Mouse (Mus musculus) left cerebral cortex, adult 9 months (tissue): ENCODE measurements around the gene Gpsm2.
"Not testable (repeated sequence)": the region's sequence is repeated elsewhere in the genome, so short reads cannot be mapped to it uniquely, and the experiment has no call there.

Experiments used
- DNase-seq, 2 experiments: peaks; one replicate each; pipeline ENCODE4 v3.0.0; 2022; ENCODE audit warnings: low spot score in 2 of 2

The Gpsm2 gene

DNA sequence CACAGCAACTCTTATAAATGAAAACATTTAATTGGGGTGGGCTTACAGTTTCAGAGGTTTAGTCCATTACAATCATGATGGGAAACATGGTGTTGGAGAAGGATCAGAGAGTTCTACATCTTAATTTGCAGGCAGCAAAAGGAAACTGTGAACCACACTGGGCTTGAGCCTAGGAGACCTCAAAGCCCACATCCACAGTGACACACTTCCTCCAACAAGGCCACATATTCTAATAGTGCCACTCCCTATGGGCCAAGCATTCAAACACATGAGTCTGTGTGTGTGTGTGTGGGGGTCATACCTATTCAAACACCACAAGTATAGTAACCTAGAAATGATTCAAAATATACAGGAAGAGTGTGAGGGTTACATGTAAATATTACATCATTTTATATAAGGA is 5.2 kb upstream of the Gpsm2 start:
- DNase-seq, result no peak

DNA sequence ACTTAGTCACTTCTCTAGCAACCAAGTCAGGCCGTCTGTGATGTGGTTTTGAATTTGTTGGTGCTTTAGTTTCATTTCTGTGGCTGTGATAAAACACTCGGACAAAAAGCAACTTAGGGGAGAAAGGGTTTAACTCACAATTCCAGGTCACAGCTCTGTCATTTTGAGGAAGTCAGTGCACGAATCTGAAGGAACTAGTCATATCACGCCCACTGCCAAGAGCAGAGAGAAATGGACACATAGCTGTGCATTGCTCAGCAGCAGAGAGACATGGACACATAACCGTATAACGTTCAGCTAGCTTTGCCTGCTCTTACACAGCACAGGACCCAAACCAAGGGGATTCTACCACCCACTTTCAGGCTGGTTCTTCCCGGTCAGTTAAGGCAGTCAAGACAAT is 4.3 kb upstream of the Gpsm2 start:
- DNase-seq, result no peak

DNA sequence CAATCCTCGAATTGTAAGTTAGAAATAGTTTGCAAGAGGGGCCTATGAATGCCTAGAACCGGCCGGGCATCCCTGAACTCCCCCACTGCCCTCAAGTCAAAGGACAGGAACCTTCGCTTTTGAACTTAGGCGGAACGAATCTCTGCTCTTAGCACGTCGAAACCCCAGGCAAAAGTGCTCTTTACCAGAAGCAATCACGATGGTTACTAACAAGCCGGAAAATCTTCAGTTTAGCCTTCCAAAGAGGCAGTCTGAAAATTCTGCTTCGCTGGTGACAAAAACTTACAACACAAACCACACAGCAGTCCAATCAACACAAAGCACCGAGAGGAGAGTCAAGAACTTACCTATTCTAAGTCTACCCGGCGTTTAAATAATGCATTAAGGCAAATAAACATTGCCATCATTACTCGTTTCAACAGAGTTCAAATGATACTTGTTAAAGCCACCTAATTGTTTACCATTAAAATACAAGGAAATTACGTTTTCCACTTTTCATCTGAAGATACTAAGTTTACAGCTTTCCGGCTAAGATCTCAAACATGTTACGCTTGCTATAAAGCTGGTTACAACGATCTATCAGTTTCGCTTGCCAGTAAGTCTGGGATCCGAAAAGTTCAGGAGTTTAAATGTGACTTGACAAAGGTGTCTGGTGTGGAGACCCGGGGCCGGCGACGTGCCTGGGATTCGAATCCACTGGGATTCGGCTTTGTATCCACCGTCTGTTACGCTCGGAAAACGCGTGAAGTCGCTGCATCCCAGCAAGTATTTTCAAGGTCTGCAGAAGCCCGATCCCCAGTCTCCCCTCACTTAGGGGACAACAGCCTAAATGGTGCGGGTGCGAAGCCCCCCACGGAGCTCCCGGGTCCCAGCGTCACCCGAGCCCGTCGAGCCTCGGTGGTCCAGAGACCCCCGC is 775 bp downstream of the Gpsm2 start:
- peak in 1 of 2 experiments; percentile 42 for DNase-seq

DNA sequence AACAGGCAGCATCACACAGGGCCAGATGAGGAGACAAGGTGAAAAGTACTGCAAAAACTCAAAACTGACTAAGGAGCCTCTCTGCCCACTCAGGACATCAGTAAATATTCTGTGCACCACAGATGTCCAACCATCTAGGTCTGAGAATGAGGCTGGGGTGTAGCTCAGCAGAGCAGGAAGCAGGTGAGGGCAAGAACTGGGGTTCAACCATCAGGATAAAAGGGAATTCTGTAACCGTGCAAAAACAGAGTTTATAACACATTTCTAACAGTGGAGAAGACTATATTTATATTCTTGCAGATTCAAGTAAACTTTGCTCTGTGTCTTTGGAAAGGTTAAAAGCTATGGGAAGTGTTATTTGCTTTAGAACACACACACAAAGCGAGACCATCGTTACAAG is 2.3 kb downstream of the Gpsm2 start:
- DNase-seq, result no peak

DNA sequence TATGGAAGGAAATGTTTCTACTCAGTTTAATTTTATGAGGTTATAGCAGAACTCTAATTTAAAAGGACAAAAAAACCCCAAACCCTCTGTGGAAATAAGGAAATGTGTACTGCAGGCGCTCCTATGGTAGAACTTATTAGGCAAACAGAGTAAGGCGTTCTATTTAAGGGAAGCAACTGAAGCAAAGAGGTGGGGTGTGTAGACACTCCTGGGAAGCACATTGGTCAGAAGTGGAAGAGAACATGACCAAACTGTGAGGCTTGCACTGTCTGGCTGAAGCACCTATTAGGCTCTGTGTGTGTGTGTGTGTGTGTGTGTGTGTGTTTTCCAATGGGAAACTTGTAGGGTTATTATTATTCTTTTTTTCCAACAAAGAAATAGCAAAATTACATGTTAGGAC is 2.8 kb downstream of the Gpsm2 start:
- DNase-seq, result no peak

DNA sequence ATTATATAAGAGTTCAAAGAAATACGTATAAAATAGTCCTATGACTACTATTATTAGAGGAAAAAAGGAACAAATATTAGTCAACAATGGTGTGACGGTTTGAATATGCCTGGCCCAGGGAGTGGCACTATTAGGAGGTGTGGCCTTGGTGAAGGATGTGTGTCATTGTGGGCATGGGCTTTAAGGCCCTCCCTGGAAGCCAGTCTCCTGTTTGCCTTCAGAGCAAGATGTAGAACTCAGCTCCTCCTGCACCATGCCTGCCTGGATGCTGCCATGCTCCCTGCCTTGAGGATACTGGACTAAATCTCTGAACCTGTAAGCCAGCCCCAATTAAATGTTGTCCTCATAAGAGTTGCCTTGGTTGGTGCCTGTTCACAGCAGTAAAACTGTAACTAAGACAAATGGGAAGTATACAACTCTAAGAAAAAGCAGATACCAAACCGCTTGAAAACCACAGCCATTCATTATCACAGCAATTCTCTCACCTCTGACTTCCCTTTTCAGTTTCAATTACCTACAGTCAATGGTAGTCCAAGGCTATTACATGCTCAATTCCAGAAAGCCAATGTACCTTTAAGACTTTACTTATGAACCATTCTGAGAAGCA is 4.1 kb downstream of the Gpsm2 start:
- no peak for DNase-seq

DNA sequence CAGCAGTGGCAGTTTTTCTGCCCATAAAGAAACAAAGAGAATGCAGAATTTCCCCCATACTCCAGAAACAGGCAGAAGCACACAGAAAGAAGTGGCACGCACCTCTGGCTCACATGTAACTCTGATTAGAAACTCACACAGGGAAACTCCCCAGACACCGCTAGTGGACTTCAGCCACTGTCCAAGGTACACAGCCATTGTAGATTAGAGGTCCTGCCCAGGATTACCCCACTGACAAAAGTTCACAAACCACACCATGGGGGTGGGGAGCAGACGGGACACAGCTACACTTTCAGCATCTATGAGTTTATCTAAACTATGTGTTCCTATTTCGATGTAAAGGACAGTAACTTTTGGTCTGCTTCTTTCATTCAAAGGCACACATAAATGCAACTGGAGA is 7.3 kb downstream of the Gpsm2 start:
- DNase-seq, result no peak

DNA sequence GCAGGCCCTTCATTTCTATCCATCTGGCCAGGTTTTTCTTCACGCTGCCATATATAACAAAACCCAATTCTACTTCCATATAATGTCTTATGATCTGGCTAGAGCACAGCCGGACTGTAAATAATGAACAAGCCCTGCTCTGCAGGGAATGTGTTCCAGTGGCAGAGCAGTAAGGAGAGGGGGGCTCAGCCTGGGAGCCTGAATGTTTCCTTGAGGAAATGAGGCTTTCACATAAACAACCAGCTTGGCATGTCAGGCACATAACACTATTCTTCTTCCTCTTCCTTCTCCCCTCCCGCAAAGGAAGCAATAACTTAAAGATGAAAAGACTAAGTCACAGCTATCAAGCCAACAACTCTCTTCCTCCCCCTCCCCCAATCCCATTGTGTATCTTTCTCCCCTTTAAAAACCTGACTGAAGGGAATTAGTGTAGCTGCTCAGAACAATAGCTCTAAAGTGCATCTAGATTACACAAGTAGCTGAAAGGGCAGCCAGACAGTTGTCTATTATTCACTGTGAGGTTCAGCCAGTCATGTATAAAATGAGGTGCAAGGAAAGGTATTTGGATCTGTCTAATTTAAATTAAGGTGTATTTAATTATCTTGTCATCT is 8.9 kb downstream of the Gpsm2 start:
- DNase-seq, result no peak

DNA sequence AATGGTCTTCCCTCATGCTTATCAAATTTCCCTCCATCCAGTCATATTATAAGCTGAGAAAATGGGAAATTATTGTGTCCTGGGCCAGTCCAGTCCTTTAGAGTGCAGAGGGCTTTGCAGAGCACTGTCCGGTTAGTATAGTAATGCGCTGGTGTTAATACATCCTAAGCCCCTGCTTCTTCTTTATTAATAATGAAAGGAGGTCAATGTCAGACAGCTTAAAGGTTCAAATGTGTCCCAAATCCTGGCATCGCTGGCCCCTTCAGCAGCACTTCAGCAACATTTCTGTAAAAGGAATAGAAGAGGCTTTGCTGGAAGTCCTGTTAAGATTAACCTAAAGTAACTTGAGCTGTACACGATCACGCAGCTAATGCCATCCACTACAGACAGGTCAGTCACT is 10.8 kb downstream of the Gpsm2 start:
- DNase-seq, result no peak

DNA sequence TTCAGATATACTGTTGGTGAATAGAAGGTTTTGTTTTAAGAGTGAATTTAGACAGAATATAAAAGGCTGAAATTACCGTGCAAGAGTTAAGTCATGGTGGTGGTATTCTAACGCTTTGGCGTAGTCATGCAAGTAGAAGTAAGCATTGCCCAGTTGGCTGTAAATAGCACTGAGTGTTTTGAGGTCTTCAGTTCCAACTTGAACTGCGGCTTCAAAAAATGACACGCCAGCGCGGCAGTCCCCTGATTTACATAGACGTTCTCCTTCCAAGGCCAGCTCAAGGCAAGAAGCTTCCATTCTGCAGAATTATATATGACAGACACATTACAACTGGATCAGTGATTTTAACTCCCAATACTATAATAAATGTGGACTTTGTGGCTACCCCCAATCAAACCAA is 19.3 kb downstream of the Gpsm2 start:
- no peak for DNase-seq

DNA sequence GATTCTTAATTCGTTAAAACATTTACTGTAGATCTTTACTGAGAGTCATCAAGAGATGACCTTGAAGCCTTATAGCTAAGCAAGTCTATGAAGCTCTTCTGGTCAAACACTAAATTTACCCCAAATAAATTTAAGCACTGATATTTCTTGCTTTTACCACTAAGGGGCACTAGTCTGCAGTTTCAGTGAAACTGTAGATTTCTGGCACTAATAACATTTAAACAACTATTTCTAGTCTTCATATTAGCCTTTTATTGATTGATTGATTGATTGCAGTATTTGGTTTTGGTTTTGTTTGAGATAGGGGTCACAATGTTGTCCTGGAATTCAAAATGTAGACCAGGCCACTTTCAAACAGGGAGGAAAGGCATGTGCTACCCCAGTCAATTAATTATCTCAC is 20.9 kb downstream of the Gpsm2 start:
- no peak for DNase-seq

DNA sequence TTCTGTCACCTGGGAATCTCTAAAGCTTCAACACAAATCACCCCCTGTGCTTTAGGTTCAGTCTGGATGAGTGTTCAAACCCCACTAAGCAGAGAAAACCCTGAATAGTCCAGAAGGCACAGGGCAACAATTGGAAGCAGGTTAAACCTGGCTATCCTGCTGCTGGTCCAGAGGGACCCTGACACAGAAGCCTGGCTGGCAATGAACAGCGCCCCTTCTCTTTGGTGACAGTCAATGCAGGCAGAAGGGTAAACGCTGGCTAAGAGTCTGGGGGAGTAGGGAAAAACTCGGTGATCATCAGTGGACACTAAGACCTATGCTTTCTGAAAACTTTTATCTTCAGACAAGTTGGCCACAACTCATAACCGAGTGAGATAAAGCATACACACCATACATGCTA is 22.3 kb downstream of the Gpsm2 start:
- no peak for DNase-seq

DNA sequence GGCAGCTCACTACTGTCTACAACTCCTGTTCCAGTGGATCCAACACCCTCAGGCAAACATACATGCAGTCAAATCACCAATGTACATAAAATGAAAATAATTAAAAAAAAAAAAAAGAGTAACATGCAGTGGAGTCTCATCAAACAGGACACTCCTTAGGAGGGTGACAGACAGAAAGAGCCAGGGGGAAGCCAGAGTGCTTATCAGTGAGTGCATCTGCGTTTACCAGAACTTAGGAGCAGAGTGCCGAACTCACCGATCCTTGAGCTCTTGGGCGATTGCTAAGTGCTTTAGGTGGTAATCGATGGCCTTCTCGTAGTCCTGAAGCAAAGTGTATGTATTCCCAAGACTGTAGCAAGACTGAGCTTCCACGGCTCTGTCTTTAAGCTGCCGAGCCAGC is 23.4 kb downstream of the Gpsm2 start:
- DNase-seq, result no peak

DNA sequence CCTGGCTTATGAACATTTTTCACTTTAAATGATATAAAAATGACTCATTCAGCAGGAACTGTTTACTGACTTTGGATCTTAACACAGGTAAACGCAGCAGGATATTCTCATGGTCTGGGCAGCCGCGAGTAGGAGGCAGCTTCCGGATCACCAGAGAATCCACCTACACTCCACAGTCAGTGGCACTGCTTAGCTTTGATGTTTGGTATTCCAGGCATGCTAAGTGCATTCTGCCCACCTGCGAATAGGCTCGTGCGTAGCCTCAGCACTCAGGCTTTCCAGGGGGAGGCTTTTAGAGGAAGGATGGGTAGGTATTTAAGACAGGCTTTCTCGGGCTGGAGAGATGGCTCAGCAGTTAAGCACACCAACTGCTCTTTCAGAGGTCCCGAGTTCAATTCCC is 27.8 kb downstream of the Gpsm2 start:
- DNase-seq, result peak in 1 of 2 experiments; percentile 40

DNA sequence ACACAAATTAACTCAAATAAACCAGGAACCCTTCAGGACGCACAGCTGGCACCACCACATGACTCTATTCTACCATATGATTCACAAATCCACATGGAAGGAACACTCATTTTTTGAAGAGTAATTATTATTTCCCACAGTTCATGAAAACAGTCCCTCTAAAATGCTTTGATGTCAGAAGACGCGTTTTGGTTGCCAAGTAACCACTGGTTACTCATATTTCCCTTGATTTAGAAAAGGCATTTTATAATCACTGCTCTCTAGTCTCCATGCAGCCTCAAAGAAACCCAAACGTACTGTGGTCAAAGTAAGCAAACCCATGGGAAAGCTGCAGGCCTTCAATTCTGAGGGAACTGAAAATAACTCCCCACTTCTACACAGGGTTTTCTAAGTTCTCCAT is 32.1 kb downstream of the Gpsm2 start:
- DNase-seq, result no peak

DNA sequence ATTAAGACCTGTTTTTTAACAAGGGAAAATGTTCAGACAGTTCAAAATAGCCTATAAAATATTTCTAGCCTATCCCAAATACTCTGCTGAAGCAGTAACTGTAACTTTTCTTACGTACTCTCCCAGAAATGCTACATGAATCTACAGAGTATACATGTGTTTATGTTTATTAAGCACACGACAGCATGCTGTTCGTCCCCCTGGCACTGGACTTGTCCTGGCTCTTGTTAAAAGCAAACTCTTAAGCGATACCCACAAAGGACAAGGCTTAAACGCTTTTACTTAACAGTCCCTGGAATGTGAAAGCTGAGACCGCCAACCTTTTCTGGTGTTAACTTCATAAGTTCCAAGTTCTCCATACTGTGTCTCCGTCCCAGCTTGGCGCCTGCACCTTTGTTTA is 32.7 kb downstream of the Gpsm2 start:
- no peak for DNase-seq

DNA sequence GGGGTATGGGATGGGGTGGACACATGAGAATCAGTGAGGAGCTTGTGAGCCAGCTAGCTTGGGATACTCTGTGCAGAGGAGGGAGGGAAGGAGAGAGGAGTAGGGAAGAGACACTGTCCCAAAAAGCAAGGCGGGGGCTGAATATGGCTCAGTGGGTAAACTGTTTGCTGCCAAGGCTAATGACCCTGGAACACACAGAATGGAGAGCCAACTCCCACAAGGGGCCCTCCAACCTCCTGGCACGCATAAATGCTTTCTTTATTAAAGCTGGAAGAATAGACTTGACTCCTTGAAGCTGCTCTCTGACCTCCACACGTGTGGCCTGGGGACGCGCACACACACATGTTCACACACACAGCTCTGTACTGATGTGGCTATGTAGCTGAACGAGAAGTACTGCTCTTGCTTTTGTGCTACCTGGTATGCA is 33.1 kb downstream of the Gpsm2 start:
- no peak for DNase-seq

DNA sequence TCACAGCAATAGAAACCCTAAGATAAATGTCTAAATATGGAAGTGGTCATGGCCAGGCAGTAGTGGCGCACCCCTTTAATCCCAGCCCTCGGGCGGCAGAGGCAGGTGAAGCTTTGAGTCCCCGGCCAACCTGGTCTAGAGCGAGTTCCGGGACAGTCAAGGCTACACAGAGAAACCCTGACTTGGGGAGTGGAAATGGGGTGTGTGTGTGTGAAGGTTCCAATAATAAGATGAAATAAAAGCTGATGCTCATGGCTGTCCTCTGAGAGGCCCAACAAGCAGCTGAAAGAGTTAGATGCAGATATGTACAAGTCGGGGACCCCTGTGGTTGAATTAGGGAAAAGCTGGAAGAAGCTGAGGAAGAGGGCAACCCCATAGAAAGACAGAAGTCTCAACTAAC is 36.4 kb downstream of the Gpsm2 start:
- no peak for DNase-seq

DNA sequence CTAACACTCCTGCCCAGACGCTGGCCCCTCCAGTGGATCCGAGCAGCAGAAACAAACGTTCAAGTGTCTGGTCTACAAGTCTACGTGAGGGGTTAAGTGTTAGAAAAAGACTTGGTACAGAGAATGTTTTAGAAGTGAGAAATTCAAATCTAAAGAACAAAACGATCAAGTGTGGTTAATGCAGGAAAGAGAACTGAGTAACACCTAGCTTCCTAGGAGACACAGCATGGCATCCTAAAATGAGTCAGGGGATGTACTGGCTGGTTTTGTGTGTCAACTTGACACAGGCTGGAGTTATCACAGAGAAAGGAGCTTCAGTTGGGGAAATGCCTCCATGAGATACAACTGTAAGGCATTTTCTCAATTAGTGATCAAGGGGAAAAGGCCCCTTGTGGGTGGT is 38.5 kb downstream of the Gpsm2 start:
- not testable (repeated sequence) for DNase-seq

DNA sequence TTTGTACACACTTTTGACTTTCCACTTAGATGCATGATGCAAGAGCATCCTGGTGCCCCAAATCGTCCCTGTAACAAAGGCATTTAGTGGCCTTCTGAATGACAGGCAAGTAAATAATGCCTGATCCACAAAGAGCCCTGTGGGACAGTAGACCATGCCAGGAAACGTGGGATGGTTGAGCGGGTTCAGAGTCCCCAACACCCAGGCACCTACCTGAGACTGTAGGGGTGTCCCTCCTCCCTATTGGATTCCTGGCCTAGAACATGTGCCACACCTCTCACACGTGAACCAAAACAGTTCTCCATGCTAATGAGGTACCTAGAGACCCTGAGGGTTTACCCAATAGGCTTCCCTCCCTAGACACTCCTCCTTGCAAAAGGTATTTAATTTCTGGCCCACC is 41.1 kb downstream of the Gpsm2 start:
- DNase-seq, result no peak

DNA sequence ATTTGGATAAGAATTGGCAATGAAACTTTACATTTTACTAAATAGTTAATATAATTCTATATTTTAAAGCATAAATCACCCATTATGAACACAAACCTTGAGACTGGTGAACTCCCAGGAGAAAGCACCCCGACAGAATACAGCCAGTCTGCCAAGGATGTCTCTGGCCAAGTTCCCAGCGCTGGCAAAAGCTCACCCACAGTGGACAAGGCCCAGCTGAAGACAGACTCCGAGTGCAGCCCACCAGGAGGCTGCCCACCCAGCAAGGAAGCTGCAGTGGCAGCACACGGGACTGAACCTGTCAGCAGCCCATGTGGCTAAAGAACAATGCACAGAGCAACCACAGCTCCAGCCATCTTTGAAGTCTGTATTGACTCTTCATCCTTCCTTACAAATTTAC is 45.5 kb downstream of the Gpsm2 start:
- DNase-seq, result no peak

DNA sequence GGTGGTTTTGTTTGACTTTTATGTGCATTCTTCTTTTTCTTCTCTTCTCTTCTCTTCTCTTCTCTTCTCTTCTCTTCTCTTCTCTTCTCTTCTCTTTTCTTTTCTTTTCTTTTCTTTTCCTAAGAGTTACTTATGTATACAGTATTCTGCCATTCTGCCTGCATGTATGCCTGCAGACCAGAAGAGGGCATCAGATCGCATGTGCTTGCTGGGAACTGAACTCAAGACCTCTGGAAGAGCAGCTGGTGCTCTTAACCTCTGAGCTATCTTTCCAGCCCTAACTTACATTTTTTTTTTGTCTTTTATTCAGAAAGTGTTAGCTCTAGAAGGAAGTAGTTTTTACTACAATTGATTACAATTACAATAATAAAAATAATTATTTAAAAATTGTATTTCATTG is 61.2 kb downstream of the Gpsm2 start:
- DNase-seq, result no peak

DNA sequence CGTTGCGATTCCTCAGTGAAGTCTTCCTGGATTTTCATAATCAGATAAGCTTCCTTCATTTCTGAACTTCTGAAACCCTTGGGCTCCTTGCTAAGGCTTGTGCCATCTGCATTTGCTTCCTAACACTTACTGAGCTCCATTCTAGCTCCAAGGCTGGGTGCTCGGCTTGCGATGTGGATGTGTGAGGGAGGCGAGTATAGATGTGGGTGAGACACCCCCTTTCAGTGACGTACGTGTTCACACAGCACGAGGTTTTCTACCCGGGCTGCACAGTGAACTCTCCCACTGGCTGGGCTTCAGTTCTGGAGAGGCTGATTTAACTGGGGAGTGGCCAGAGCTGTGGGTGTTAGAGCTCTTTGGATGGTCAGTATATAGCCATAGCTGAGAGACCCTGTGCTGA is 63.5 kb downstream of the Gpsm2 start:
- peak in 1 of 2 experiments; percentile 12 for DNase-seq
